Mouse (Mus musculus) hindbrain, postnatal 0 days (tissue): Measurements from ENCODE around the gene B3gnt3. TPM values are rescaled to one million over a fixed set of nuclear protein-coding genes. Genes with fewer than 3 reads are reported as not detected.
A peak's percentile ranks its signal among the peaks of the same experiment; 100 is the strongest.
"Not testable (repeated sequence)": the region's sequence is repeated elsewhere in the genome, so short reads cannot be mapped to it uniquely, and the experiment has no call there.

Experiments
- ATAC-seq: fragments of 200-750 bp; cut with Nextera tagmentation; 2 replicates; pipeline ENCODE4 v1.8.0; 2017; ENCODE audit warnings: mild to moderate bottlenecking, moderate TSS enrichment, moderate library complexity
- DNase-seq: peaks from one replicate; pipeline ENCODE4 v3.0.0-alpha.2; 2015; ENCODE audit warnings: low spot score
- H3K27ac ChIP-seq: fragments of 300-500 bp; sonication (generic); 2 replicates; pipeline ENCODE4 v1.5.1; 2014; ENCODE audit warnings: mild to moderate bottlenecking
- H3K27me3 ChIP-seq: fragments of 300-500 bp; sonication (generic); 2 replicates; pipeline ENCODE4 v1.6.1; 2014; ENCODE audit warnings: low read length, mixed read lengths; ENCODE audit not compliant: insufficient read depth
- H3K36me3 ChIP-seq: fragments of 300-500 bp; sonication (generic); 2 replicates; pipeline ENCODE4 v1.6.1; 2014; ENCODE audit warnings: low read length, mixed read lengths; ENCODE audit not compliant: insufficient read depth
- H3K4me1 ChIP-seq: fragments of 300-500 bp; sonication (generic); 2 replicates; pipeline ENCODE4 v1.6.1; 2014; ENCODE audit warnings: antibody characterized with exemption, low read length, mixed read lengths; ENCODE audit not compliant: insufficient read depth
- H3K4me2 ChIP-seq: fragments of 300-500 bp; sonication (generic); 2 replicates; pipeline ENCODE4 v1.6.1; 2014; ENCODE audit warnings: low read depth, mild to moderate bottlenecking, low read length, moderate library complexity, mixed read lengths
- H3K4me3 ChIP-seq: fragments of 300-500 bp; sonication (generic); 2 replicates; pipeline ENCODE4 v1.5.1; 2014; ENCODE audit warnings: low read length
- H3K9ac ChIP-seq: fragments of 300-500 bp; sonication (generic); replicated peaks from 2 replicates; pipeline ENCODE4 v1.6.1; 2014; ENCODE audit warnings: mild to moderate bottlenecking, low read length, moderate library complexity, mixed read lengths
- H3K9me3 ChIP-seq: fragments of 300-500 bp; sonication (generic); 2 replicates; pipeline ENCODE4 v1.6.1; 2016; ENCODE audit warnings: low read length, mixed read lengths
- CTCF ChIP-seq: IDR thresholded peaks from 2 replicates; pipeline ENCODE4 v1.5.1; 2016; ENCODE audit warnings: antibody characterized with exemption, control low read depth, low read depth
- WGBS: fragments of 180-500 bp; shearing (Covaris S2); extraction: QIAGEN DNeasy Blood & Tissue Kit; methylation state at CpG from one replicate; pipeline ENCODE4 v1.1.7; 2014; 5-methylcytosine and 5-hydroxymethylcytosine counted together
- polyA plus RNA-seq: library from polyadenylated mRNA; unstranded; fragments of >200 nt; fragmentation: Nextera tagmentation; extraction: Ambion mirVana; gene quantifications from 2 replicates; pipeline ENCODE4 v1.2.1, GENCODE M21; 2015
- total RNA-seq: library from RNA; depleted of rRNA; stranded (reverse); fragments of >200 nt; gene quantifications from 2 replicates; pipeline ENCODE4 v1.2.3, GENCODE M21; 2014

B3gnt3 gene
- total and polyA plus RNA-seq, 2 experiments from 2014 or later: 0.42 to 0.60 TPM

DNA sequence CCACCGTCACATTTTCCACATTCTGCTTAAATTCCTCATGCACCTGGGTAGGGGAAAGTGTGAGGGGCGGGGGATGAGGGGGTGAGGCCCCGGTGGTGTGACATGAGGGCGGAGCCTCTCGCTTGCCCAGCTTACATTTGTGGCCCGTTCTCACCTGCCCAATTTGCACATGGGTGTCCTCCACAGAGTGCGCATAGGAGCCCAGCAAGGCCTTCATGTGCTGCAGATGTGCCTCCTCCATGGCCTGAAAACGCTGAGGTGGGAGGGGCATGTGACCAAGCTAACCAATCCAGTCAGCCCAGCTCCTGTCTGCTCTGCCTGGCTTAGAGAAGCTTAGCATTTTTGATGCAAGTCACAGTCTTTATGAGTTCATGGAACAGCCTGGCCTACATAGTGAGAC is 13.9 kb upstream of the B3gnt3 start:
- Histone ChIP-seq H3K4me1 (peaks cover 24% of the 10 kb centered on the region), H3K36me3 (peaks cover 29% of the 10 kb centered on the region), H3K27me3 (no peaks in the 10 kb centered on the region), H3K4me2 (no peak overlapping the region), H3K27ac (no peak overlapping the region), H3K9me3 (no peaks in the 10 kb centered on the region), H3K9ac (no peak overlapping the region), H3K4me3 (no peak overlapping the region)
- DNase-seq (no peak), ATAC-seq (no peak)
- TF ChIP-seq CTCF: no peak
- WGBS: 61% methylated on average over 8 of the region's 8 CpGs

- Histone ChIP-seq H3K36me3 (peaks cover 20% of the 10 kb centered on the region), H3K4me3 (no peak overlapping the region), H3K27me3 (no peaks in the 10 kb centered on the region), H3K27ac (no peak overlapping the region), H3K4me2 (no peak overlapping the region), H3K4me1 (peaks cover 8% of the 10 kb centered on the region; the same call in 1 of the 2 replicates), H3K9ac (no peak overlapping the region), H3K9me3 (no peaks in the 10 kb centered on the region)
- TF ChIP-seq CTCF: no peak
- 84% methylated on average over 2 of the region's 2 CpGs for WGBS
- no peak for ATAC-seq
- no peak for DNase-seq
Measured at GRCm38 (mm10) chr8:71711574-71711973, 10.0 kb upstream of the B3gnt3 start.

- H3K9ac ChIP-seq: no peak overlapping the region
- no peaks in the 10 kb centered on the region for H3K27me3 ChIP-seq
- peak; percentile 83 for ATAC-seq
- peaks cover 8% of the 10 kb centered on the region; the same call in 1 of the 2 replicates for H3K4me1 ChIP-seq
- peaks cover 11% of the 10 kb centered on the region for H3K36me3 ChIP-seq
- H3K9me3 ChIP-seq: no peaks in the 10 kb centered on the region
- H3K4me2 ChIP-seq: peak overlapping the region; percentile 44
- 22% methylated on average over 25 of the region's 25 CpGs for WGBS
- H3K27ac ChIP-seq: no peak overlapping the region
- H3K4me3 ChIP-seq: peak overlapping the region; percentile 14; the same call in 1 of the 2 replicates
- peak; percentile 89 for DNase-seq
- peak; percentile 87 for TF ChIP-seq CTCF
Measured at GRCm38 (mm10) chr8:71709800-71710446, 8.3 kb upstream of the B3gnt3 start.

GRCm38 (mm10) chr8:71709134-71709799 is 7.7 kb upstream of the B3gnt3 start:
- Histone ChIP-seq H3K4me1 (peaks cover 8% of the 10 kb centered on the region; the same call in 1 of the 2 replicates), H3K9ac (no peak overlapping the region), H3K27ac (no peak overlapping the region), H3K27me3 (no peaks in the 10 kb centered on the region), H3K9me3 (no peaks in the 10 kb centered on the region), H3K4me2 (peak overlapping the region; percentile 44; the same call in 1 of the 2 replicates), H3K4me3 (no peak overlapping the region), H3K36me3 (peaks cover 5% of the 10 kb centered on the region)
- ATAC-seq: peak; percentile 8; the same call in 1 of the 2 replicates
- 41% methylated on average over 25 of the region's 25 CpGs for WGBS
- no peak for TF ChIP-seq CTCF
- DNase-seq: no peak

DNA sequence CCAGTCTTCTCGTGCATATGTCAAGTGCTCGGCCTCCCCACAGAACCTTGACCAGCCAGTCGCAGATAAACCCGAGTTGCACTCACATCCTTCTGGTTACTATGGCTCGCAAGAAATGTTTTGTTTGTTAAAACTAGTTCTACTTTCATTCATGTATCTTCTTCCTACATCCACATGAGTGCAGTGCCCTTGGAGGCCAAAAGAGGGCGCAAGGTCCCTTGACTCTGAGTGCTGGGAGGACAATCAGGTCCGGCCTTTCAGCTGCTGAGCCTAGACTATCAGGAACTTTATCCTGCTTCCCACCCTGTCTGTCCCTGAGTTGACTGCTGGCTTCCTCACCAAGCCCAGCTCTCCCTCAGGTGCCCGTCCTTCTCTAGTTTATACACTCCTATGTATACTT is 6.3 kb upstream of the B3gnt3 start:
- H3K36me3 ChIP-seq: peaks cover 5% of the 10 kb centered on the region
- H3K9me3 ChIP-seq: no peaks in the 10 kb centered on the region
- peaks cover 8% of the 10 kb centered on the region; the same call in 1 of the 2 replicates for H3K4me1 ChIP-seq
- no peaks in the 10 kb centered on the region for H3K27me3 ChIP-seq
- WGBS: 38% methylated on average over 8 of the region's 8 CpGs
- H3K4me3 ChIP-seq: no peak overlapping the region
- peak; percentile 75 for DNase-seq
- ATAC-seq: no peak
- no peak overlapping the region for H3K4me2 ChIP-seq
- TF ChIP-seq CTCF: peak; percentile 78
- no peak overlapping the region for H3K9ac ChIP-seq
- no peak overlapping the region for H3K27ac ChIP-seq

DNA sequence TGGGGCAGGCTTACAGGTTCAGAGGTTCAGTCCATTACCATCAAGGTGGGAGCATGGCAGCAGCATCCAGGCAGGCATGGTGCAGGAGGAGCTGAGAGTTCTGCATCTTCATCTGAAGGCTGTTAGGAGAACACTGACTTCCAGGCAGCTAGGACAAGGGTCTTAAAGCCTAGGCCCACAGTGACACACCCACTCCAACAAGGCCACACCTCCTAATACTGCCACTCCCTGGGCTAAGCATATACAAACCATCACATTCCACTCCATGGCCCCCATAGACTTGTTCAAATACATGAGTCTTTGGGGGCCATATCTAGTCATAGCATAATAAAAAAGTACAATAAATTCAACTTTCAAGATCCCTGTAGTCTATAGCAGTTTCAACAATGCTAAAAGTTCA is 1.8 kb upstream of the B3gnt3 start:
- H3K9ac ChIP-seq, H3K4me1 ChIP-seq, DNase-seq, ATAC-seq, H3K4me2 ChIP-seq, H3K36me3 ChIP-seq, H3K27ac ChIP-seq, H3K9me3 ChIP-seq, H3K4me3 ChIP-seq: not testable (repeated sequence)
- H3K27me3 ChIP-seq: peaks cover 15% of the 10 kb centered on the region; the same call in 1 of the 2 replicates

DNA sequence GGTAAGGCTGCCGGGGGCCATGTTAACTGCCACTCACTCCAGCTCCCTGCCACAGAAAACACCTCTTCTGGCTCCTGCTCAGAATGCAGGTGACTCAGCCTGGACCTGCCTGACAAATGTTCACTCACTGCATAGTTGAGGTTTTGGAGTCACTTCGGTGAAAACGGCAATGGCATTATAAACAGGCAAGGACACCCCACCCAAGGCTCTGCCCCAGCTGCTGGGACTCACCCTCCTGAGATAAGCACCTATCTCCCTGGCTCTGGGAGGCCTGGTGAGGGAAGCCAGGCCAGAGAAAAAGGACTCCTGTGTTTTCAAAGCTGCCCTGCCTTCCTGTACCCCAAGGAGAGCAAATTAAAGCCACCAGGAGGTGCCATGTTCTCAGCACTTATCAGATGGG is 1.3 kb upstream of the B3gnt3 start:
- Histone ChIP-seq H3K27me3 (peaks cover 15% of the 10 kb centered on the region; the same call in 1 of the 2 replicates), H3K36me3 (no peaks in the 10 kb centered on the region), H3K4me2 (no peak overlapping the region), H3K4me3 (no peak overlapping the region), H3K9ac (no peak overlapping the region), H3K9me3 (no peaks in the 10 kb centered on the region), H3K4me1 (no peaks in the 10 kb centered on the region), H3K27ac (no peak overlapping the region)
- no peak for ATAC-seq
- TF ChIP-seq CTCF: no peak
- DNase-seq: no peak
- 88% methylated on average over 3 of the region's 3 CpGs for WGBS
